Mouse (Mus musculus): ENCODE results near the gene Muc4. TPM values are rescaled to one million over a fixed set of nuclear protein-coding genes. Genes with fewer than 3 reads are reported as not detected.

Gene Muc4
- polyA plus RNA-seq, 1 experiment, result 0.12 TPM

DNA sequence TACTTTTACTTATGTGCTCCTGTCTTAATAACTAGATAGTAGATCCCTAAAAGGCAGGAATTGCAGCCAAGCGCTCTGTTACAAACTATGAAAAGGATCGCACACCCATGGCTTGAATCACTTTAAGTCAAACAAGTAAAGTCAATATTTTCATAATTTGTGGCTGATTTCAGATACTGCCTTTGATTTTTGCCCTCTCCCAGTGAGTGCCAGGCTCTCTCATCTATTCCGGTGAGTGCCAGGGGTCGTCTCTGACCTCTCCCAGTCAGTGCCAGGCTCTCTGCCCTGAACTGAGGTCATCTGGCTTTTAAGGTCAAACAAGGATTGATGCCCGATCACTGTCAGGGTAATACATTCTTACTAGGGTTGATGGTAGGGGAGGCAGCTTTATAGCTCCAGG, 82.8 kb downstream of the Muc4 start:
- H3K36me3 ChIP-seq (ENCODE audit: control insufficient read depth, insufficient read depth), result no peaks in the 10 kb centered on the region
- H3K4me3 ChIP-seq, result no peak overlapping the region
- no peaks in the 10 kb centered on the region for H3K79me2 ChIP-seq (ENCODE audit: control insufficient read depth, insufficient read depth)
- TF ChIP-seq TCF12 (IDR thresholded peaks at IDR 0.05; ENCODE audit: insufficient read depth, poor library complexity, severe bottlenecking) (no peak), E2F4 (IDR thresholded peaks at IDR 0.05; ENCODE audit: insufficient read depth) (no peak), USF1 (IDR thresholded peaks at IDR 0.05; ENCODE audit: low read depth) (no peak), MYOD1 (IDR thresholded peaks at IDR 0.05; ENCODE audit: control insufficient read depth in 1 of 3, insufficient read length in 2 of 3, low read depth in 2 of 3) (no peak), MYOG (IDR thresholded peaks at IDR 0.05; ENCODE audit: control insufficient read depth in 1 of 3, insufficient read depth in 1 of 3, insufficient read length in 2 of 3, low read depth in 2 of 3) (no peak), MAX (IDR thresholded peaks at IDR 0.05; ENCODE audit: low read depth) (no peak), TCF3 (IDR thresholded peaks at IDR 0.05; ENCODE audit: insufficient read length, low read depth) (no peak), POLR2A (IDR thresholded peaks at IDR 0.05; ENCODE audit: insufficient read length, low read depth) (no peak), SRF (IDR thresholded peaks at IDR 0.05; ENCODE audit: control insufficient read depth, insufficient read length, low read depth) (no peak), POLR2AphosphoS2 (IDR thresholded peaks at IDR 0.05; ENCODE audit: insufficient read length, low read depth) (no peak), CEBPB (IDR thresholded peaks at IDR 0.05; ENCODE audit: insufficient read depth, poor library complexity, severe bottlenecking) (no peak)
- H3ac ChIP-seq (ENCODE audit: control insufficient read depth, insufficient read length), result no peak overlapping the region
- no peaks in the 10 kb centered on the region for H3K27me3 ChIP-seq (ENCODE audit: control insufficient read depth, insufficient read depth, insufficient read length)
- no peak overlapping the region for H3K4me2 ChIP-seq (ENCODE audit: low read depth)

DNA sequence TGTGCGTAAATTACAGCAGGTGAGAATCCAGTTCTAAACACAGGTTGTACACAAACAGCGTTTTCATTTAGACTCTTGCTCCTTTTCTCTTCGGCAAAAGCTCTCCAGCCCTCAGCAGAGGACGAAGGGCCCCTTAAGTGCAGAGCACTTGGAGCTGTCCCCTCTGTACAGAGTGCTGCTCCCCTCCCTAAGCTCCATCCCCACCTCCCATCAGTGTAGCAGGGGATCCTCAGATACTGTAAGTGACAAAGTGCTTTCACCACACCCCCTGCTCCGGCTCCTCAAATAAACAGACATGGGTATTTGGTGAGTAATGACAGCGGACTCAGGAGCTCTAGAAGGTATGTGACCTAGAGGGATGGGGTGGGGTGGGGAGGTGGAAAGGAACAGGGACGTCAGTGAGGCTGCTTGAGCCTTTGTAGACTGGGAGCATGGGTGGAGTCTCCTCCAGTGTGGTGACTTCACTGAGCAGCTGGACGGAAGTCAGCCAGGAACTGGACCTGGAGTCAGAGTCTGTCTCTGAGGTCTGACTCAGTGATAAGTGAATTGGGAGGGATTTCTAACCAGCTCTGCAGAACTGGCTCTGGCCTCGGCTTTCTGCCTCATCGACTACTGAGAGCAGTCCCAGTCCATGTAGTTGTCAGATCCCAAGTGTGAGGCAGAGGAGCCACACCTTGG, 86.2 kb downstream of the Muc4 start:
- TF ChIP-seq SRF (IDR thresholded peaks at IDR 0.05; ENCODE audit: control insufficient read depth, insufficient read length, low read depth) (no peak), TCF12 (IDR thresholded peaks at IDR 0.05; ENCODE audit: insufficient read depth, poor library complexity, severe bottlenecking) (no peak), MYOD1 (IDR thresholded peaks at IDR 0.05; ENCODE audit: control insufficient read depth in 1 of 3, insufficient read length in 2 of 3, low read depth in 2 of 3) (peak in 2 of 3 experiments; percentile 27 to 74), MYOG (IDR thresholded peaks at IDR 0.05; ENCODE audit: control insufficient read depth in 1 of 3, insufficient read depth in 1 of 3, insufficient read length in 2 of 3, low read depth in 2 of 3) (peak in 2 of 3 experiments; percentile 28 to 54)
- Histone ChIP-seq H3K27me3 (ENCODE audit: control insufficient read depth, insufficient read depth, insufficient read length) (no peaks in the 10 kb centered on the region), H3K79me2 (ENCODE audit: control insufficient read depth, insufficient read depth) (no peaks in the 10 kb centered on the region), H3K36me3 (ENCODE audit: control insufficient read depth, insufficient read depth) (no peaks in the 10 kb centered on the region), H3K4me3 (no peak overlapping the region), H3ac (ENCODE audit: control insufficient read depth, insufficient read length) (no peak overlapping the region), H3K4me2 (ENCODE audit: low read depth) (no peak overlapping the region)

DNA sequence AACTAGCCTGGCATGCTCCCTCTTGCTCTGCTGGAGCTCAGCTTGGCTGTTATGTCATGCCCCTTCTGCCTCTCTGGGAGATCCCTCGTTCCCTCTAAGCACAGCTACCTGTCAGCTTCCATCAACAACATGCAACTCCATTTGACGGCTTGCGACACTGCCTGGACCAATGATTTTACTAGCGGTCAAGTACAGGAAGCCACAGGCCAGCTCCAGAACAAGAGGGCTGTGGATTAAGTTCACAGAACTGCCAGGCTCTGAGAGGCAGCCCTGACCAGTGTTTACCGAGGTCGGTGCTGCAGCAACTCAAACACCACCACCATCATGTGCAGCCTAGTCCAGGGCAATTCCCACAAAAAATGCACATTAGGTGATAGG, 86.8 kb downstream of the Muc4 start:
- no peaks in the 10 kb centered on the region for H3K36me3 ChIP-seq (ENCODE audit: control insufficient read depth, insufficient read depth)
- H3K4me3 ChIP-seq, result no peak overlapping the region
- H3K27me3 ChIP-seq (ENCODE audit: control insufficient read depth, insufficient read depth, insufficient read length), result no peaks in the 10 kb centered on the region
- no peak overlapping the region for H3K4me2 ChIP-seq (ENCODE audit: low read depth)
- TF ChIP-seq MYOG (IDR thresholded peaks at IDR 0.05; ENCODE audit: control insufficient read depth in 1 of 3, insufficient read depth in 1 of 3, insufficient read length in 2 of 3, low read depth in 2 of 3) (no peak), MAX (IDR thresholded peaks at IDR 0.05; ENCODE audit: low read depth) (no peak), TCF3 (IDR thresholded peaks at IDR 0.05; ENCODE audit: insufficient read length, low read depth) (no peak), E2F4 (IDR thresholded peaks at IDR 0.05; ENCODE audit: insufficient read depth) (no peak)
- no peaks in the 10 kb centered on the region for H3K79me2 ChIP-seq (ENCODE audit: control insufficient read depth, insufficient read depth)
- H3ac ChIP-seq (ENCODE audit: control insufficient read depth, insufficient read length), result no peak overlapping the region

DNA sequence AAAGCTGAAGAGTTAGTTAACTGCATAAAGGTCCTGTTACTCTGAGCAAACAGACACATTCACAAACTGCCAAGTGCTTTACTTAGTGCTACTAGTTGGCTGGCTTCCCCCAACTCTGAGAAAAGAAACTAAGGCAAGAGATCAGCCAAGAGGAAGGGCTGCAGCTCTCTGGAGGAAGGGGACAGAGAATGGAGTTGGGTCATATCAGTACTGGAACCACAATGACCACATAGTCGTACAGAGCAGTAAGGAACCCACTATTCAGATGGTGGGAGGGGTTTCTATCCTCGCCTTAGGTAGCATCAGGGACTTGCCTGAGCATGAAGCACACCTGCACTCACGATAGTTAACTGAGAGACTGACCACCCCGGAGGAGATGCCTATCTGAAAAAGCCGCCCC, 87.2 kb downstream of the Muc4 start:
- no peaks in the 10 kb centered on the region for H3K79me2 ChIP-seq (ENCODE audit: control insufficient read depth, insufficient read depth)
- no peak overlapping the region for H3K4me2 ChIP-seq (ENCODE audit: low read depth)
- H3ac ChIP-seq (ENCODE audit: control insufficient read depth, insufficient read length), result no peak overlapping the region
- TF ChIP-seq CEBPB (IDR thresholded peaks at IDR 0.05; ENCODE audit: insufficient read depth, poor library complexity, severe bottlenecking) (no peak), TCF12 (IDR thresholded peaks at IDR 0.05; ENCODE audit: insufficient read depth, poor library complexity, severe bottlenecking) (no peak), POLR2AphosphoS2 (IDR thresholded peaks at IDR 0.05; ENCODE audit: insufficient read length, low read depth) (no peak), MYOG (IDR thresholded peaks at IDR 0.05; ENCODE audit: control insufficient read depth in 1 of 3, insufficient read depth in 1 of 3, insufficient read length in 2 of 3, low read depth in 2 of 3) (no peak), MYOD1 (IDR thresholded peaks at IDR 0.05; ENCODE audit: control insufficient read depth in 1 of 3, insufficient read length in 2 of 3, low read depth in 2 of 3) (no peak), POLR2A (IDR thresholded peaks at IDR 0.05; ENCODE audit: insufficient read length, low read depth) (no peak), SRF (IDR thresholded peaks at IDR 0.05; ENCODE audit: control insufficient read depth, insufficient read length, low read depth) (no peak), REST (IDR thresholded peaks at IDR 0.05; ENCODE audit: insufficient read depth, insufficient read length) (no peak)
- H3K36me3 ChIP-seq (ENCODE audit: control insufficient read depth, insufficient read depth), result no peaks in the 10 kb centered on the region
- H3K4me3 ChIP-seq, result no peak overlapping the region
- H3K27me3 ChIP-seq (ENCODE audit: control insufficient read depth, insufficient read depth, insufficient read length), result no peaks in the 10 kb centered on the region

DNA sequence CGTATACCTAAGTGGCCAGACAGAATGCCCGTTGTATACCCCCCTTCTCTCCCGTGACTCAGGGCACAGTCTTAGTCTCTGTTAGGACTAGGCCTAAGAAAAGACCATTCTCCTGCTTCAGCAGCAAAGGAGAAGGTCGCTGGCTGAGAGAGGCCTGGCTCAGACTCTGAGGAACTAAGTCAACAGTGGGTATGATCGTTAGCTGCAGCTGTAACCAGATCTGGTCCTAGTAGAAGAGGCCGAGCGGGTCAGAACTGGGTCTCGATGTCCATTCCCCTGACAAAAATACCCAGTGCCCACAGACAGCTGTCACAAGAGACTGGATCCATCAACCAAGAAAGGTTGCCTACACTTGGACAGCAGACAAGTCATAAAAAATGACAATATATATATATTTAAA, 87.8 kb downstream of the Muc4 start:
- no peak overlapping the region for H3ac ChIP-seq (ENCODE audit: control insufficient read depth, insufficient read length)
- no peak overlapping the region for H3K4me3 ChIP-seq
- TF ChIP-seq CEBPB (IDR thresholded peaks at IDR 0.05; ENCODE audit: insufficient read depth, poor library complexity, severe bottlenecking) (no peak), MYOD1 (IDR thresholded peaks at IDR 0.05; ENCODE audit: control insufficient read depth in 1 of 3, insufficient read length in 2 of 3, low read depth in 2 of 3) (peak in 1 of 3 experiments; percentile 6)
- no peaks in the 10 kb centered on the region for H3K36me3 ChIP-seq (ENCODE audit: control insufficient read depth, insufficient read depth)
- no peaks in the 10 kb centered on the region for H3K79me2 ChIP-seq (ENCODE audit: control insufficient read depth, insufficient read depth)
- no peaks in the 10 kb centered on the region for H3K27me3 ChIP-seq (ENCODE audit: control insufficient read depth, insufficient read depth, insufficient read length)
- no peak overlapping the region for H3K4me2 ChIP-seq (ENCODE audit: low read depth)

Data from myocyte (in vitro differentiated cells).